Mouse (Mus musculus) testis, adult 2 months (tissue): ENCODE data around the gene Rtn4rl1.

Experiments used
- CTCF ChIP-seq: fragments of 200-500 bp; IDR thresholded peaks from 2 replicates; pipeline ENCODE4 v1.5.1; 2012; ENCODE audit warnings: low read depth, mild to moderate bottlenecking, inconsistent platforms, low read length, moderate library complexity; ENCODE audit not compliant: control insufficient read depth, insufficient read depth, insufficient replicate concordance
- POLR2A ChIP-seq: fragments of 200-500 bp; IDR thresholded peaks from 2 replicates; pipeline ENCODE4 v1.6.1; 2012; ENCODE audit warnings: low read depth, mild to moderate bottlenecking, inconsistent platforms, low read length, moderate library complexity; ENCODE audit not compliant: control insufficient read depth

DNA sequence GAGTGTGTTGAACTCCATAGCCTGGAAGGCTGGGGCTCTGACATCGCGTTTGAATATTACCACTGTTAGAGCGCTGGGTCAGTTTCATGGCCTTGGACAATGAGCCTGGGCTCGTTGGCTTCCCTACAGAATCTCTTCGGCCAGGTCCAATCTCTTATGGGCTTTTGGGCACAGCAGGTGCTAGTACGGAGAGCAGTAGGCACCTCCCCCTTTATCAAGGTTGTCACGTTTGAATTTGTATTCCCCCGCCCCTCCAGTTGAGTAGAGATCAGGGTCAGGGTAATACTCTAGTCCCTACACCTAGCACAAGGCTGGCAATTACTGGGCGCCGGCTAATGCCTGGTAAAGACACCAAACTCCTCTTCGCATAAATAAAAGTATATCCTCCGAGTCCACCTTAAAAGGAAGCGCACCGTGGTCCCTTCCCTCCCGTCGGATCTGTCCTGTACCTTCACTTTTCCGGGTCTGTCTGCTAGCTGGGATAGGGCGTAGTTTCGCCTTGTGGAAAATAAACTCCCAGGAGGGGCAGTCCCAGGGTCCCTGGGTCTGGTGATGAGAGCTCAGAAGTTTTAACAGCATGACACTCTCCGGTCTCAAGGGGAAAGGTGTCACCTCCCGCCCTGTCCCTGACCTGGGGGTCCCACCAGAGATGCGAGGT, 3.7 kb upstream of the Rtn4rl1 start:
- TF ChIP-seq POLR2A (no peak), CTCF (no peak)
